Mouse (Mus musculus): ENCODE data around the gene 2210418O10Rik. TPM values are rescaled to one million over a fixed set of nuclear protein-coding genes. Genes with fewer than 3 reads are reported as not detected.
"Not testable (repeated sequence)": the region's sequence is repeated elsewhere in the genome, so short reads cannot be mapped to it uniquely, and the experiment has no call there.

The 2210418O10Rik gene
- total RNA-seq (2021), result 1 to 10 TPM; 2.9 to 3.3 TPM
- long read RNA-seq, experiment 1, partial matches to known transcripts, result 1 of 1 reads
- long read RNA-seq, experiment 1, other reads (novel, unspliced or antisense), result 0 of 1 reads
- long read RNA-seq, experiment 2, partial matches to known transcripts, result 1 of 2 reads
- long read RNA-seq, experiment 2, other reads (novel, unspliced or antisense), result 1 of 2 reads

DNA sequence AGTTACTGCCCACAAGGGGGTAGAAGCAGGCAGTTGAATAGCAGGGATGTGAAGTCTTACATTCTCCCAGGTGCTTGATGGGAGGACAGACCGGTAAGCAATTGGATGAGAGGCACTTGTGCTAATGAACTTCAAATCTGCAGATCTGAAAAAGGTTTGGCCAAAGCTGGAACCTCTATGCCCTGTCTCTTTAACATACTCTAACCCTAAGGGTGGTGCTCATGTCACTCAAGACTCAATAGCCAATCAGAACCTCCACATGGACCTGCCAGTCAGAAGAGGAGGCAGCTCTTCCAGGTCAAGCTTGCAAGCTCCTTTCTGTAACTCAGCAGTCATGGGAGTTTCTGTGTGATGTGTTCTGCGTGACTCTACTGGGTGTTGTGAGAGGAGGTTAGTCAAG, at the start of gene 2210418O10Rik:
Gene 2210418O10Rik (plus strand): TSS at position 301 of the 400 bp plus-strand sequence.
- intact Hi-C loops (cut with DNase I); DNase-seq: not testable (repeated sequence)

DNA sequence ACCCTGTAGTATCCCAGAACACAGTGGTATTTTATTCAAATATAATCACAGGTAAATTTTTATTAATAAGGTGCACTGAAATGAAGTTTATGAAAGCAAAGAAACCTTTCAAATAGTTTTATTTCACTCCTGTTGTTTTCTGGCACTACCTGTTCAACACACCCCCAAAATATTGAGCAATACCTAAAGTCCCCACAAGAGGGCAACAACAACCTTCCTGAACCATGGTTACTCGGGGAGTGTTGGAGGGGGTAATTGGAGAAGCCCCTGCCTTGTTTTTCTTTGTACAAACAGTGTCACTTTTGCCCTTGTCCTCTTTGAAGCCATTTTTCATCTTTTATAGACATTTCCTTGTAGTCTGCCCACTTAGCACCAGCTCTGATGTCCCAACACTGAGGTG, 22.1 kb downstream of the 2210418O10Rik start:
- DNase-seq; intact Hi-C loops (cut with DNase I): not testable (repeated sequence)

Other genes starting within 250 kb of the 2210418O10Rik start
- gene Gm2004, start 76.7 kb upstream of the 2210418O10Rik start, total RNA-seq (2021), result 10 to 100 TPM; 15.2 to 35.5 TPM
- gene Gm11009, start 92.9 kb downstream of the 2210418O10Rik start, total RNA-seq (2021), result not detected
- 10 to 100 TPM; 18.7 to 19.1 TPM for gene Gm14435, start 197.0 kb downstream of the 2210418O10Rik start, total RNA-seq (2021)

Data from heart, postnatal 14 days (tissue).